Mouse (Mus musculus): ENCODE measurements at regions not wholly inside any gene's neighbourhood (a gene's known extent, or its start where the extent isn't known, plus 50 kb on each side); places are given as distances from the start of the nearest gene placed in this dataset.

- no peak for TF ChIP-seq POLR2A (IDR thresholded peaks at IDR 0.05; ENCODE audit: low read depth, low read length)
- no peak for TF ChIP-seq CTCF (IDR thresholded peaks at IDR 0.05; ENCODE audit: borderline replicate concordance, insufficient read depth, low read length)
Observed at GRCm38 (mm10) chr16:51690861-51691260, 340.2 kb upstream of the Cblb start.

Measured in embryonic fibroblast, embryonic 13.5 days (primary cell).